Mouse (Mus musculus) liver, adult 2 months (tissue): ENCODE data around the gene Cramp1l. TPM values are rescaled to one million over a fixed set of nuclear protein-coding genes. Genes with fewer than 3 reads are reported as not detected.

Experiments used
- DNase-seq: peaks from one replicate; pipeline ENCODE4 v3.0.0-alpha.2; 2011; ENCODE audit warnings: low read depth, low spot score; ENCODE audit errors: extremely low read depth
- H3K27ac ChIP-seq: fragments of 200-500 bp; replicated peaks from 2 replicates; pipeline ENCODE4 v1.5.1; 2012; ENCODE audit warnings: low read depth, mild to moderate bottlenecking, control low read depth, inconsistent platforms, low read length; ENCODE audit not compliant: insufficient read depth
- H3K27me3 ChIP-seq: fragments of 200-500 bp; 2 replicates; pipeline ENCODE4 v1.6.1; 2012; ENCODE audit warnings: mild to moderate bottlenecking, moderate library complexity, low read length, inconsistent platforms; ENCODE audit not compliant: control insufficient read depth, insufficient read depth
- H3K36me3 ChIP-seq: fragments of 200-500 bp; 2 replicates; pipeline ENCODE4 v1.6.1; 2012; ENCODE audit warnings: low read length, inconsistent platforms; ENCODE audit not compliant: control insufficient read depth, insufficient read depth
- H3K4me1 ChIP-seq: fragments of 200-500 bp; 2 replicates; pipeline ENCODE4 v1.6.1; 2011; ENCODE audit warnings: low read length; ENCODE audit not compliant: control insufficient read depth, insufficient read depth
- H3K4me3 ChIP-seq: fragments of 200-500 bp; 2 replicates; pipeline ENCODE4 v1.5.1; 2011; ENCODE audit warnings: low read depth, mild to moderate bottlenecking, control low read depth, low read length, moderate library complexity; ENCODE audit not compliant: insufficient read depth
- H3K79me2 ChIP-seq: fragments of 200-500 bp; 2 replicates; pipeline ENCODE4 v1.6.1; 2012; ENCODE audit warnings: inconsistent platforms, mild to moderate bottlenecking, low read length, moderate library complexity; ENCODE audit not compliant: control insufficient read depth, insufficient read depth
- H3K9ac ChIP-seq: fragments of 200-500 bp; 2 replicates; pipeline ENCODE4 v1.6.1; 2012; ENCODE audit warnings: low read depth, mild to moderate bottlenecking, control low read depth, inconsistent platforms, low read length
- CTCF ChIP-seq: fragments of 200-500 bp; IDR thresholded peaks from 2 replicates; pipeline ENCODE4 v1.5.1; 2011; ENCODE audit warnings: low read depth, low read length, control low read depth
- POLR2A ChIP-seq: fragments of 200-500 bp; IDR thresholded peaks from 2 replicates; pipeline ENCODE4 v1.6.1; 2011; ENCODE audit warnings: low read length, control low read depth; ENCODE audit not compliant: insufficient read depth; ENCODE audit errors: extremely low read depth
- WGBS: fragments of 180-500 bp; shearing (Covaris S2); methylation state at CpG from one replicate; pipeline ENCODE4 v1.1.7; 2018; 5-methylcytosine and 5-hydroxymethylcytosine counted together
- polyA plus RNA-seq: library from polyadenylated mRNA; depleted of rRNA; stranded (reverse); fragments of >200 nt; gene quantifications from 2 replicates; pipeline ENCODE4 v1.2.3, GENCODE M21; 2012
- total RNA-seq: library from RNA; depleted of rRNA; stranded (reverse); fragments of >200 nt; gene quantifications from 2 replicates; pipeline ENCODE4 v1.2.3, GENCODE M21; 2014

Gene Cramp1l
- total and polyA plus RNA-seq, 2 experiments, result 2.7 to 6.5 TPM

DNA sequence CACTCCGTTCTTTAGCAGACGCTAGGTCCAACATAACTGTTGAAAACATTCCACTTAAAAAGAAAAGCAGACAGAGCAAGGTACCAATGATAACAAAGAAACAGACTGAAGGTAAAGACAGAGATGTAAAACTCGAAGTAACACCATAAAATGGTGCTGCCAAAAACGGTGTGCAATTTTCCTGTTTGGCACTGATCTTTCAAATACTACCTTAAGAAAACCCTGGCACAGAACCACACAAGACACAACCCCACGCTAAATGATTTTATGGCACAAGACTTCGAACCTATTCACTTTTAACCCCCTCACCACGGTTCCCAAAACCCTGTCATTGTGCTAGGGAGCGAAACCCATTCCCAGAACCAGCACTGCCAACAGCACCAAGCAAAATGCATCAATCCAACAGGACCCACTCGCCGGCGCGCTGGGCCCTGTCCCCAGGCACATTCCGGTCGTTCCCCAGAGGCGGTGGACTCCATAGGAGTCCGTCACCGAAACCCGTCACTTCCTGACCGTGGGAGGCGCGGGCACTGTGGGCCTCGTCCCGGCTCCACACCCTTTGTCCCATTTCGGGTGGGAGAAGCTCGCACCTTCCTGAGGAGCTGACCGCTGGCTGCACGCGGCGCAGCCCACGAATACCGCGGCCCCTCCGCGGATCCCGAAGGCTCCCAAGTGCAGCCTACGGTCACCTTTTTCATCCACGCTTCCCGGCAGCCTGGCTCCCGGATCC lies 582 bp downstream of the Cramp1l start:
- WGBS, result under 1% methylated on average over 39 of the region's 39 CpGs
- H3K27me3 ChIP-seq, result no peaks in the 10 kb centered on the region
- H3K79me2 ChIP-seq, result peaks cover 22% of the 10 kb centered on the region
- DNase-seq, result peak; percentile 57
- peaks cover 1% of the 10 kb centered on the region; the same call in 1 of the 2 replicates for H3K4me1 ChIP-seq
- H3K4me3 ChIP-seq, result peak overlapping the region; percentile 64
- TF ChIP-seq CTCF (no peak), POLR2A (no peak)
- peaks cover 8% of the 10 kb centered on the region; the same call in 1 of the 2 replicates for H3K36me3 ChIP-seq
- H3K9ac ChIP-seq, result peak overlapping the region; percentile 76
- peak overlapping the region; percentile 62 for H3K27ac ChIP-seq

DNA sequence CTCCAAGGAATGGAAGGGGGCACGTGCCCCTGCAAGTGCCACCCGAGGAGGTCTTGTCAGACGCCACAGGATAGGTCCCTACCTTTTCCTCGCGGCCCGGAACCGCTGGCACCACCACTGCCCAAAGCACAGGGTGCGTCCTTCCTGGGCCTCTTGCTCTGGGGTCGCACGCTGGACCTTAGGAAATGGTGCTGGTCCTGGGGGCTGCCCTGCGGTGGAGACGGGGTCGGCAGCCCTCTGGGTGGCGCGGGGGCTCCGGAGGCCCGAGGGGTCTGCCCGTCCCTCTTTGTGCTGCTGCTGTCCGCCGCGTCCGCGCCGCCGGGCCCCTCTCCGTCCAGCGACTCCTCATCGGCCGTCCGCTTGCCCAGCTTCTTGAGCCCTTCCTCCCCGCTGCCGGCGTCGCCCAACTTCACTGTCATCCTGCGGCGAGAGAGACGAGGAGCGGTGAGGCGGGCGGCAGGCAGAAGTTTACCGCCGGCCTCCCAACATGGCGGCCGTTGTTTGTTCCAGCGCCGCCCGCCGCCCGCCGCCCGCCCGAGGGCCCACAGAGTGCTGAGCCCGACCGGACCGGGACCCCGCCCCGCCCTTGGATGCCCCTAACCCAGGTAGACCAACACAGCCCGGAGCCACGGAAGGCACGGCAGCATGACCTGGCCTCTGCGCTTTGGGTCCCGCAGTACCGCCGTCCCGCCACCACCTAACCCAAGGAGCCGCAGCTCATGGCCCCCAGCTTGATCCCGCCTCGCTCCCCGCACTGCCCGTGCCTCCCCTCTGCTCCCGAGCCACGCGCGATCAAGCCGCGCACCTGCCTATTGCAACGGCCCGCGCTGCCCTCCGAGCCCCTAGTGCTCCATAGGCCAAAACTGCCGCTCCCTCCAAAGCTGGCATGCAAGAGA lies 1.7 kb downstream of the Cramp1l start:
- peaks cover 15% of the 10 kb centered on the region for H3K36me3 ChIP-seq
- H3K4me3 ChIP-seq, result peak overlapping the region; percentile 64
- no peaks in the 10 kb centered on the region for H3K27me3 ChIP-seq
- TF ChIP-seq CTCF (no peak), POLR2A (no peak)
- H3K79me2 ChIP-seq, result peaks cover 30% of the 10 kb centered on the region
- H3K9ac ChIP-seq, result peak overlapping the region; percentile 94
- H3K27ac ChIP-seq, result peak overlapping the region; percentile 23
- peaks cover 1% of the 10 kb centered on the region; the same call in 1 of the 2 replicates for H3K4me1 ChIP-seq
- DNase-seq, result no peak
- under 1% methylated on average over 81 of the region's 81 CpGs for WGBS

DNA sequence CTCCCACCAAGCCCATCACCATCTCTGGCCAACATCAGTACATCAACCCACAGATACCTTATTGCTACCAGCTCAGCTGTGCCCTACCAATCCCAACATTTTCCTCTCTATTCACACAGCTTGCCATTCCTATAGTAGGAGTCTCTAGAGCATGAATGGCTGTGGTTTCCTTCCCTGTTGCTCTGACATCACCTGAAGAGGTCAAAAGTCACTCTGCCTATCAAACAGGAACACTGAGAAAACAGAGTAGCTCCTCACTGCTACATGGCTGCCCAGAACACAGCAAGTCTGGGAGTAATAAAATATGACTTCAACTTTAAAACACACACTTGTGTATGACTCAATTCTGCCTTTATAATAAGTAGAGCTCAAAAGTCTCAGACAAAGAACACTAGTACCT lies 8.1 kb downstream of the Cramp1l start:
- Histone ChIP-seq H3K79me2 (peaks cover 38% of the 10 kb centered on the region), H3K4me1 (no peaks in the 10 kb centered on the region), H3K36me3 (peaks cover 31% of the 10 kb centered on the region), H3K4me3 (no peak overlapping the region), H3K27ac (no peak overlapping the region), H3K27me3 (no peaks in the 10 kb centered on the region), H3K9ac (no peak overlapping the region)
- peak; percentile 16 for DNase-seq
- TF ChIP-seq CTCF (no peak), POLR2A (no peak)

DNA sequence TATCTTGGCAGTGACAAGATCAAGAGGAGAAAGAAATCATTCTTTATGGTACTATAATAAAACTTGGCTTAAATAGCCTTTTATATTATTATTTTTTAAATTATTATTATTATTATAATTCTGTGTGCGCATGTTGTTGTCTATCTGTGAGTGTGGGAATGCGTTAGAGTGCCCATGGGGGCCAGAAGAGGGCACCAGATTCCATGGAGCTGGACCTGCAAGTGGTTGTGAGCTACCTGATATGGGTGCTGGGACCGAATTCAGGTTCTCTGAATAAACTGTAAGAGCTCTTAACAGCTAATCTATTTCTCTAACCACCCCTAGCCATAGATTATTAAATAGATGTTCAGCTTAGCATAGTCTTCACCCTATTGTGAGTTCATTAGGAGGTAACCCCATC lies 10.5 kb downstream of the Cramp1l start:
- H3K36me3 ChIP-seq, result peaks cover 28% of the 10 kb centered on the region

DNA sequence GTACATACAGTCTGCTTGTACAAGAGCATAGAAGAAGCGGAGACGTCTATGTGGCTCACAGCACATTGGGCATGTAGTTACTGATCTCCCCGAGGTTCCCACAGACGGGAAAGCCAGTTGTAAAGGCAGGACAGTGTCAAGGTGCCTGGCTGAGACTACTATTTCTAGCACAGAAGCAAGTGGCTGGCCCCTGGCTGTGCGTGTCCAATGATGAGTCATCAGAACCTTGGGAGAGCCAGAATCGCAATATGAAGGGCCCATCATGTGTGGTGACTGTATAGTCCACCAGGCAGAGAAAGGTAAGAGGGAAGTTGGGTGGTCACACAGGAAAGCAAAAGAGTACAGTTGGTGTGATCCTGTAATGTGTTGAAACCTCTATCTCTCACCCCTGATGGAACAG lies 20.9 kb downstream of the Cramp1l start:
- Histone ChIP-seq H3K27ac (no peak overlapping the region), H3K4me3 (no peak overlapping the region), H3K36me3 (peaks cover 78% of the 10 kb centered on the region), H3K27me3 (no peaks in the 10 kb centered on the region), H3K79me2 (peaks cover 9% of the 10 kb centered on the region; the same call in 1 of the 2 replicates), H3K9ac (no peak overlapping the region), H3K4me1 (no peaks in the 10 kb centered on the region)
- no peak for DNase-seq
- no peak for TF ChIP-seq CTCF
- WGBS, result 95% methylated on average over 6 of the region's 6 CpGs

More for the DNA sequence above, 10.5 kb downstream of the Cramp1l start:
- TF ChIP-seq POLR2A (no peak), CTCF (peak; percentile 28)
- Histone ChIP-seq H3K4me3 (no peak overlapping the region), H3K79me2 (peaks cover 29% of the 10 kb centered on the region), H3K27ac (no peak overlapping the region), H3K9ac (no peak overlapping the region), H3K27me3 (no peaks in the 10 kb centered on the region), H3K4me1 (no peaks in the 10 kb centered on the region)
- DNase-seq, result no peak
- WGBS, result 98% methylated on average over 3 of the region's 3 CpGs
